Mouse (Mus musculus): ENCODE results near the gene Rasa2.
A peak's percentile ranks its signal among the peaks of the same experiment; 100 is the strongest.
"Not testable (repeated sequence)": the region's sequence is repeated elsewhere in the genome, so short reads cannot be mapped to it uniquely, and the experiment has no call there.

Rasa2 gene

DNA sequence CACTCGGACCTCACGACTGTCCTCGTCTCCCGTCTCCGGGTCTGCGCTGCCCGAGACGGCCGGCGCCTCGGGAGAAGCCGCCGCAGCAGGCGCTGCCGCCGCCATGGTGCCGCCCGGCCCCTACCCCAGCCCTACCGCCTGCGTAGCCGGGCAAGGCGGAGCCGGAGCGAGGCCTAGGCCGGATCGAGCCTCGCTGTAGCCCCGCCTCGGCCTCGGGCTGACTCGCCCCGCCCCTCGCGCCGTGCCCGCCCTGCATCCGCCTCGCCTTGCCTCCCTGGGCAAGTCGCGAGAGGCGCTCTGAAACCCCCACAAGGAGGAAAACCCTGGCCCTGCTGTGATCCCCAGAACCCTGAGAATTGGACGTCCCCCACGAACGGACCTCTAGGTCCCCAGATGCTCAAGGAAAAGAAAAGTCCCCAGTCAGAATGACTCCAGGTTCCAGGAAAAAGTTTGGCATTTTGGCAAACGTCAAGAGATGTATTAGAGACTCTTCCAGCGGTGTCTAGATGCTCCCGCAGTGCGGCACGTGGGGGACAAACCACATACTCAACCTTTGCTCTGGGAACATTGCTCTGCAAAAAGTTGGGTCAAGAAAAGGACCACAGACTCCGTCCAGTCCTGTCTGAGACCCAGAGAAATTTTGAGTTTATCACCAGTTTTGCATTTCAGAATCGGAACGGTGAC, at the start of gene Rasa2:
Gene Rasa2, minus strand, starts transcription at position 229 of the 684 bp plus-strand sequence.
- peak; percentile 94 to 96 for DNase-seq

DNA sequence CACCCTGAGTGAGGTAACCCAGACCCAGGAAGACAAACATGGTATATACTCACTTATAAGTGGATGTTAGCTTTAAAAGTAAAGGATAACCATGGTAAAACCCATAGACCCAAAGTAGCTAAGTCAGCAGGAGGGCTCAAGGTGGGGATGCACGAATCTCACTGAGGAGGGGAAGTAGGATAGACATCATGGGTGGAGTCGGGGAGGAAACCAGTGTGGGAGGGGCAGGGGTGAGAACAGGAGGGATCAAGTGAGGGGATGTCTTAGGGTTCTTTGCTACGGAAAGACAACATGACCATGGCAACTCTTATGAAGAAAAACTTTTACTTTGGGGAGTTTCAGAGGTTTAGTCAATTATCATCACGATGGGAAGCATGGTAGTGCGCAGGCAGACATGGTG, 47.2 kb upstream of the Rasa2 start:
- no peak for DNase-seq

- not testable (repeated sequence) for DNase-seq
Measured at GRCm38 (mm10) chr9:96677711-96678110, 46.3 kb upstream of the Rasa2 start.

GRCm38 (mm10) chr9:96676671-96677070, 45.3 kb upstream of the Rasa2 start:
- DNase-seq = no peak

DNA sequence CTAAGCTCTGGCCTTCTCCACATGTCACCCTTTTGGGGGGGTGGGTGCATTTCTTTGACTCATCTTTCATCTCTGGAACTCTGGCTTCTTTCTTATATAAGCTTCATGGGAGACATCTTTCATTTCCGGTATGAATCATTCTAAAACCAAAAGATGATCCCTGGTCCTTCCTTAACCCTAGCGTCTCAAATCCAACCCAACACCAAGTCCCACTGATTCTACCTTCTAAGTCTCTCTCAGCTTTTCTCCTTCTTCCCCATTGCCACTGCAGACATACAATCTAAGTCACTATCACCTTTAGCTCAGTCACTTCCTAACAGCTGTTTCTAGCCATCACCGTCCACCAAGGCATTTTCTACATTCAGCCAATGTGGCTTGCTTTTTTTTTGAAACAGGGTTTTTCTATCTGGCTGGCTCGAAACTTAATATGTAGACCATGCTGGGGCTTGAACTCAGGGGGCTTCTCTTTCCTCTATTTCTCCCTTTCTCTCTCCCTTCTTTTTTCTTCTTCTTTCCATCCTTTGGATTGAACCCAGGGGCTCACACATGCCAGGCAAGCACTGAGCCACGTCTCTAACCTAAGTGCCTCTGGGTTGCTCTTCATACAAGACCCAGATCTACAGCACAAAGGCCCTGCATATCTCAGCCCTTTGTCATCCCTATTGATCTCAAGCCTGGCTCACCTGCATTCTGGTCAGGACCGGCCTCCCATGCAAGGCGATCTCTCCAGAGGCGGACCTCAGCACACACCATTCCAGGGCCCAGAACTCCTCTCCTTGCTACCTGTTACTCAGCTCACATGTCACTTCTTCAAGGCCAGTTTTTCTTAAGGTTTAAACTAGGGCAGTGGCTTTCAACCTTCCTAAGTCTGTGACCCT, 44.6 kb upstream of the Rasa2 start:
- no peak for DNase-seq

- peak; percentile 61 to 71 for DNase-seq
Measured at GRCm38 (mm10) chr9:96675071-96675762, 43.8 kb upstream of the Rasa2 start.

GRCm38 (mm10) chr9:96674301-96674700, 42.9 kb upstream of the Rasa2 start:
- no peak for DNase-seq

GRCm38 (mm10) chr9:96672466-96672865, 41.0 kb upstream of the Rasa2 start:
- no peak for DNase-seq

DNA sequence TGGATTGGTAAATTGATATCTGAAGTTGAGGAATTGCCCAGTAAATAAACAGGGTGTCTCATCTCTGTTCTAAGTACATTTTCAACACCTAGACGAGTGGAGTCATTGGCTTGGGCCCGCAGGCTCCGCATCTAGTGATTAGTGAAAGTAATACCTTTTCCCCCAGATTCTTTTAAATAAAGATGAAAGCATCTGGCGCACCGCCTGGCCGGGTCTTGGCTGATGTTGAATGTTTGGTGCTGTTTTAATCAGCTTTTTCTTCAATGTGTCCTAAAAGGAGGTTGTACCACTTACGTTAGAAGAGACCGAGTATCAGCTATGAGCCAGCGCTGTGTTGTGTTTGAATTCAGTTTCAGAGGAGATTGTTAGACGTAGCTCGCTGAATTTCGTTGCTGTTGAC, 39.8 kb upstream of the Rasa2 start:
- no peak for DNase-seq

- DNase-seq = peak; percentile 96 to 97
Measured at GRCm38 (mm10) chr9:96669877-96670276, 38.5 kb upstream of the Rasa2 start.

DNA sequence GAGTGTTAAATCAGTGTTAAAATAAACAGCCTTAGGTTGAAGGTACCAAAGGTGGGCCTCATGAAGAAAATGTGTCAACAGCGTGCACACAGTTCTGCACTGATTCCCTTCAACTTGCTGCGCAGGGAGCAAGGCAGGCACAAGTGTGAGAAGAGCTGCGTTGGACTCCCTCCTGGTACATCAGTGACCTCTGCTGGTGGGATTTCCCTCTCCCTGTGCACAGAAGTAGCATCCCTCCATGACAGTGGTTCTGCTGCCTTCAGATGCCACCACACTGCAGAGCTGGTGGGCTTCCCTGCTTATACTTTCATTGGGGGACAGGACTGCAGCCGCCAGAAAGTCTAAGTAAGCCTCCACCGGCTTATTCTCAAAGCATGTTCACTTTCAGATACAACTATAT, 37.2 kb upstream of the Rasa2 start:
- peak; percentile 80 to 85 for DNase-seq

DNA sequence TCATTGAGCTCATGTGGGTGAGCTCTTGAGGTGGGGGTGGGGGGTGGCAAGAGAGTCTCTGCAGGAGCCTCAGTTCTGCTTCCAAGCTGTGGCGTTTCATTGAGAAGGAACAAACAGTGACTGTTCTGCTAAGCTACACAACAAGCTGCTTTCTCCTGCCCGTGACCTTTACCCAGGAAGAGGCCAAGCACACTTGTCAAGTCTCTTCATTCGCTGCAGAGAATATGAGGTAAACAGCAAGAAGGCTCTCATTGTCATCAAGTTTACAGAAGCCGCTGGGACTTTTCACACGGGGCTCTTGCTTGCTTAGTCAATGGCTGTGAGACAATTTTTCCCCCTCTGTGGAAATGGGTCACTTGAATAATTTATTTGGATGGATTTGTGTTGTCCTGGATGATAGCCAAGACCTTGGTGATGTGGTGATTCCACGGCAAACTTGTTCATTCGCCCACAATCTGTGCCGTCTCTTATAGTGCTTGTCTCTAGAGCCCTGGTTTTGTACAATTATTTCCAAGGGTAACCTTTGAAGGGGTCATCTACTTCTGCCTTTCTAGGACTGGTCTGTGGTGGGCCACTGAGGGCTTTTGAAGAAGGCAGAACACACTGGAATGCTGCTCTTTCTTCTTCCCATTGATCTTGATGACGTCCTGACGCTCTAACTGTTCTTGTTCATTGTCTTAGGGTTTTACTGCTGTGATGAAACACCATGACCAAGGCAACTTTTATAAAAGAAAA, 29.3 kb upstream of the Rasa2 start:
- no peak for DNase-seq

DNA sequence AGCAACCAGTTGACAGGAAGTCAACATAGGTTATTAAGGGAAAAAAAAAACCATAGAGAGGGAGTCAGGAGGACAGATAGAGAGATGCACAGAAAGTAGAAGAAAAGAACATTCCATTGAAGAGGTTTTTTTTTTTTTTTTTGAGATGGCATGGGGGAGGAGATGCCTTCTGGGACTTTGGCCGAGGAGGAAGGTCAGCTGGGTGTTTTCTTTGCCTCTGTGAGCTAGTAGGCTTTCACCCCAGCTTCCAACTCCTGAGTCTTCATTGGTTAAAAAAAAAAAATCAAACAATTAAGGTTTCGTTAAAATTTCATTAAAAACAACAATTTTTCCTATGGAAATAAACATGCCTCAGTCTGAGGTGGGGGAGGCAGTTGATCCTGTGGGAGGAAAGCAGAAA, 28.4 kb upstream of the Rasa2 start:
- DNase-seq = no peak

DNA sequence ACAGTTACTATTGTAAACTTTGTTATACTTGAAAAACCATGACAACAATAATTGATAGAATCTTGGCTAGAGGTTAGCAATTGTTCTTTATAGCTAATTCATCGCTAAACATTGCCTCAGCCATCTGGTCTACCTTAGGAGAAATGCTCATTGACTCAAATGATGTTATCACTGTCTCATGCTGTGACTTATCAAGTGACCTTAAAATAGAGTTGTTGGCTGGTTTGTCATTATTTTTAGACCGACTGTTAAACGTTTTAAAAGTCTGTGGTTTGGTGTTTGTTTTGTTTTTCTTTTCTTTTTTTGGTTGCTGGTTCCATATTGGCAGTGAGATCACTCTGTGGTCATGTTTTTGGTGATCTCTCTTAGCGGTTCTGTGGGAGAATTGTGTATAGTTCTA, 22.1 kb upstream of the Rasa2 start:
- no peak for DNase-seq

- DNase-seq = no peak
Measured at GRCm38 (mm10) chr9:96652763-96653162, 21.3 kb upstream of the Rasa2 start.

DNA sequence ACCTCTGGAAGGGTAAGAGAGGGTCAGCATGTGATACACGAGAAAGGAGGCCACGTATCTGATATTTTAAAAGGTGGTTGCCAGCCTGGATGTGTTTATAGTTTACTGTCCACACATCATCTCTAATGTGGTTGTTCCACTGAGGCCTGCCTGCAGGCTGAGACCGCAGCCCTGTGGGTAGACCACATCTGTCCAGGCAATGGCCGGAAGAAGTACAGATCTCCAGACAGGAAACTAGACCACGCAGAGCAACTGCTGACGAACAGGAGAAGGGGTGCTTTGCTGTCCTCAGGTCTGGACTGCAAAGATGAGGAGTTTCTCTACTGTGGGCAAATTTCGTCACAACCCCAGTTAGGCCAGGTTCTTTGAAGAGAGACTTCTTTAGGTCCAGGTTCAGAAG, 19.4 kb upstream of the Rasa2 start:
- no peak for DNase-seq

DNA sequence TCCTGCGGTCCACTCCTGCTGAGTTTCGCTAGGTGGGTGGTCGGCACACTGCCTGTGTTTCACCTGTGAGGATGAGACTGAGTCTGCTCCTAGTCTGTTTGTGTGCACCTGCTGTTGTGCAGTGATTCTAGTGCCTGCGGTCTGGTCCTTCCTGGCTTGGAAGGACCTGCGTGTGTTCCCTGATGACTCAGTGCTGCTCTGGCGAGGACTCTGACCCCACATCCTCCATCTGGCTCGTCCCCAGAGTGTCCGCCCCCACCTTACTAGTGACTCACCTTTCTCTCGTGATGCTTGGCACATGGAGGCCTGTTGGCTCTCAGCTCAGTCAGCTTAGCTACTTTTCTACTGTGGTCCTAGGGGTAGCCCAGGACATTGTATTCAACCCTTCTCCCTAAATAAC, 18.5 kb upstream of the Rasa2 start:
- DNase-seq = peak in 1 of 2 experiments; percentile 61

GRCm38 (mm10) chr9:96649362-96649761, 17.9 kb upstream of the Rasa2 start:
- DNase-seq = no peak

DNA sequence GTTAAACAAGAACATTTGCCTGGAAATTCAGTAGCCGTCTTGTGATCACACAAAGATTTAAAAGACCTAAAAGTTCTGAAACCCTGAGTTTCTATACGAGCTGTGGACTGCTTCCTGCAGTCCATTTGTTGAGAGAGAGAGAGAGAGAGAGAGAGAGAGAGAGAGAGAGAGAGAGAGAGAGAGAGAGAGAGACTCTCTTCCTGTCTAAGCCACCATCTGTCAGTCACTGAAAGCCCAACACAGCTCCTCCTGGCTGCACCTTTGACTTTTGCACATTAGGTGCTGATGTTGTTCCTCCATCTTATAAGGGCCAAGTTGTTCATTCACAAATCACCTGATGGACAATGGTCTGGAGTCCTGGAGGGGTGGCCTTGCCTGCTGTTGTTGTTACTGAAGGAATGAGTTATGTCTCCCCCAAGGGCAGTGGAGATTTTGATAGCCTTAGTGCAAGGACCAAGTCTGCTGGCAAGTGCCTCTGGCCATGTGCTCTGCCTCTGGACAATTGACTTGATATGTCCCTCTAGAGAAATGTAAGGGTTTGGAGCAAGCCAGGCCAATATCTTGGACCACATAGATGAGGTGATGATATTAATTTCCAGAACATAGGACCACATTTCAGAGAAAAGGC, 15.4 kb upstream of the Rasa2 start:
- DNase-seq = no peak

DNA sequence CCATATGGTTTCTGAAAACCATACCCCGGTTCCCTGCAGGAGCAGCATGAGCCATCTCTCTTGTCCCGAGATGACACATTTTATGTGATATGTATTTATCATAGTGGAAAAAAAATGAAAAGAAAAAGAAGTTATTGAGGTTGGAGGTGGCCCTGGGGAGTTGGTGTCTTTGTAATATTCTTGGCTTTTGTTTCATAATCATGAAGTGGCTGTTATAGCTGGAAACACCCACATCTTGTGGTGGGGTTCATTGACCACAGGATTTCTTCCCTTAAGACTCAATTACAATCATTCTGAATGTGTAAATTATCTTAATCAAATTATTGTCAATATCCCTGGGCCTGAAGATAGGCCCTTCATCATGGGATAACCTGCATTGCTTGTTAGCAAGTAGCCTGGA, 13.4 kb upstream of the Rasa2 start:
- no peak for DNase-seq

- not testable (repeated sequence) for DNase-seq
Measured at GRCm38 (mm10) chr9:96644002-96644401, 12.6 kb upstream of the Rasa2 start.

DNA sequence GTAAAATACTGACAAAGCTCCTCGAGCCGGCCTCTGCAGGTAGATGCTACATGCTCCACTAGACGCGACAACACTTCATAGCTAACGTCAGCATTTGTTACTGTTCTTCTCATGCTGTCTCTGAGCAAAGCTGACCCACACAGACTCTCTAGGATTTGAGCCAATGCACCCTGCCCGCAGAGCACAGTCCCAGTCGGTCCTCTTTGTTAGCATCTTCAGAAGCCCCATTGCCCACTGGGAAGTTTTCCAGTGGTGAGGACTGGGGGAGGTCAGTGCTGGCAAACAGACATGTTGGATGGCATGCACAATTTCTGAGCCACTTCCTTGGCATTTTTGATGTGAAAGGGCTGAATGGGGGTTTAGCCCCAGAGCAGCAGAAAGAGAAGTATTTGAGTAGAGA, 8.0 kb upstream of the Rasa2 start:
- no peak for DNase-seq
